Mouse (Mus musculus): ENCODE results near the gene Otogl. TPM values are rescaled to one million over a fixed set of nuclear protein-coding genes. Genes with fewer than 3 reads are reported as not detected.

The Otogl gene
- polyA plus RNA-seq, 1 experiment from 2014 or later, result not detected

GRCm38 (mm10) chr10:107941188-107941900, 29.4 kb upstream of the Otogl start:
- no peaks in the 10 kb centered on the region for H3K4me1 ChIP-seq (replicated peaks; ENCODE audit: control insufficient read depth, insufficient read depth, low read length)
- no peak for ATAC-seq (replicated peaks; ENCODE audit: low FRiP score)

GRCm38 (mm10) chr10:107940302-107940701, 28.4 kb upstream of the Otogl start:
- no peaks in the 10 kb centered on the region for H3K27me3 ChIP-seq (ENCODE audit: control insufficient read depth, insufficient read depth, low read length)
- H3K36me3 ChIP-seq (ENCODE audit: control insufficient read depth, insufficient read depth, low read length), result no peaks in the 10 kb centered on the region
- no peak overlapping the region for H3K4me3 ChIP-seq (ENCODE audit: low read depth, low read length)
- whole genome bisulfite sequencing, result 79% methylated on average over 6 of the region's 6 CpGs
- no peaks in the 10 kb centered on the region for H3K4me1 ChIP-seq (replicated peaks; ENCODE audit: control insufficient read depth, insufficient read depth, low read length)
- DNase-seq (ENCODE audit: low spot score) (no peak), ATAC-seq (replicated peaks; ENCODE audit: low FRiP score) (no peak)
- no peak overlapping the region for H3K27ac ChIP-seq (ENCODE audit: low read depth, low read length)
- no peaks in the 10 kb centered on the region for H3K9me3 ChIP-seq (ENCODE audit: control insufficient read depth, low read length)
- no peak overlapping the region for H3K4me2 ChIP-seq (ENCODE audit: low read depth, low read length, severe bottlenecking)
- H3K9ac ChIP-seq (ENCODE audit: low read length), result no peak overlapping the region

More at GRCm38 (mm10) chr10:107941188-107941900, 29.4 kb upstream of the Otogl start:
- no peak overlapping the region for H3K9ac ChIP-seq (ENCODE audit: low read length)
- H3K36me3 ChIP-seq (ENCODE audit: control insufficient read depth, insufficient read depth, low read length), result no peaks in the 10 kb centered on the region
- no peak overlapping the region for H3K27ac ChIP-seq (ENCODE audit: low read depth, low read length)
- WGBS, result 93% methylated on average over 4 of the region's 4 CpGs
- no peak for DNase-seq (ENCODE audit: low spot score)
- H3K9me3 ChIP-seq (ENCODE audit: control insufficient read depth, low read length), result no peaks in the 10 kb centered on the region
- no peak overlapping the region for H3K4me2 ChIP-seq (ENCODE audit: low read depth, low read length, severe bottlenecking)
- no peaks in the 10 kb centered on the region for H3K27me3 ChIP-seq (ENCODE audit: control insufficient read depth, insufficient read depth, low read length)
- H3K4me3 ChIP-seq (ENCODE audit: low read depth, low read length), result no peak overlapping the region

- H3K9ac ChIP-seq (ENCODE audit: low read length), result no peak overlapping the region
- H3K4me1 ChIP-seq (replicated peaks; ENCODE audit: control insufficient read depth, insufficient read depth, low read length), result no peaks in the 10 kb centered on the region
- WGBS, result 76% methylated on average over 6 of the region's 6 CpGs
- DNase-seq (ENCODE audit: low spot score) (no peak), ATAC-seq (replicated peaks; ENCODE audit: low FRiP score) (no peak)
- H3K36me3 ChIP-seq (ENCODE audit: control insufficient read depth, insufficient read depth, low read length), result no peaks in the 10 kb centered on the region
- H3K27ac ChIP-seq (ENCODE audit: low read depth, low read length), result no peak overlapping the region
- no peak overlapping the region for H3K4me3 ChIP-seq (ENCODE audit: low read depth, low read length)
- no peaks in the 10 kb centered on the region for H3K9me3 ChIP-seq (ENCODE audit: control insufficient read depth, low read length)
- no peak overlapping the region for H3K4me2 ChIP-seq (ENCODE audit: low read depth, low read length, severe bottlenecking)
- H3K27me3 ChIP-seq (ENCODE audit: control insufficient read depth, insufficient read depth, low read length), result no peaks in the 10 kb centered on the region
Observed at GRCm38 (mm10) chr10:107939821-107940220, 27.9 kb upstream of the Otogl start.

- no peak overlapping the region for H3K4me2 ChIP-seq (ENCODE audit: low read depth, low read length, severe bottlenecking)
- WGBS, result 88% methylated on average over 3 of the region's 3 CpGs
- H3K27me3 ChIP-seq (ENCODE audit: control insufficient read depth, insufficient read depth, low read length), result no peaks in the 10 kb centered on the region
- H3K9me3 ChIP-seq (ENCODE audit: control insufficient read depth, low read length), result no peaks in the 10 kb centered on the region
- no peak overlapping the region for H3K27ac ChIP-seq (ENCODE audit: low read depth, low read length)
- H3K9ac ChIP-seq (ENCODE audit: low read length), result no peak overlapping the region
- no peak overlapping the region for H3K4me3 ChIP-seq (ENCODE audit: low read depth, low read length)
- no peaks in the 10 kb centered on the region for H3K4me1 ChIP-seq (replicated peaks; ENCODE audit: control insufficient read depth, insufficient read depth, low read length)
- H3K36me3 ChIP-seq (ENCODE audit: control insufficient read depth, insufficient read depth, low read length), result no peaks in the 10 kb centered on the region
- no peak for ATAC-seq (replicated peaks; ENCODE audit: low FRiP score)
- no peak for DNase-seq (ENCODE audit: low spot score)
Observed at GRCm38 (mm10) chr10:107934055-107934454, 22.1 kb upstream of the Otogl start.

- Histone ChIP-seq H3K36me3 (ENCODE audit: control insufficient read depth, insufficient read depth, low read length) (no peaks in the 10 kb centered on the region), H3K4me1 (replicated peaks; ENCODE audit: control insufficient read depth, insufficient read depth, low read length) (no peaks in the 10 kb centered on the region), H3K27ac (ENCODE audit: low read depth, low read length) (no peak overlapping the region), H3K9me3 (ENCODE audit: control insufficient read depth, low read length) (no peaks in the 10 kb centered on the region), H3K9ac (ENCODE audit: low read length) (no peak overlapping the region), H3K27me3 (ENCODE audit: control insufficient read depth, insufficient read depth, low read length) (no peaks in the 10 kb centered on the region), H3K4me2 (ENCODE audit: low read depth, low read length, severe bottlenecking) (no peak overlapping the region), H3K4me3 (ENCODE audit: low read depth, low read length) (no peak overlapping the region)
- DNase-seq (ENCODE audit: low spot score) (no peak), ATAC-seq (replicated peaks; ENCODE audit: low FRiP score) (no peak)
- 84% methylated on average over 1 of the region's 1 CpGs for WGBS
Observed at GRCm38 (mm10) chr10:107933527-107933926, 21.6 kb upstream of the Otogl start.

- Histone ChIP-seq H3K36me3 (ENCODE audit: control insufficient read depth, insufficient read depth, low read length) (no peaks in the 10 kb centered on the region), H3K27me3 (ENCODE audit: control insufficient read depth, insufficient read depth, low read length) (no peaks in the 10 kb centered on the region), H3K9me3 (ENCODE audit: control insufficient read depth, low read length) (no peaks in the 10 kb centered on the region), H3K4me3 (ENCODE audit: low read depth, low read length) (no peak overlapping the region), H3K4me1 (replicated peaks; ENCODE audit: control insufficient read depth, insufficient read depth, low read length) (no peaks in the 10 kb centered on the region), H3K9ac (ENCODE audit: low read length) (no peak overlapping the region), H3K27ac (ENCODE audit: low read depth, low read length) (no peak overlapping the region), H3K4me2 (ENCODE audit: low read depth, low read length, severe bottlenecking) (no peak overlapping the region)
- 46% methylated on average over 9 of the region's 10 CpGs for WGBS
- DNase-seq (ENCODE audit: low spot score) (no peak), ATAC-seq (replicated peaks; ENCODE audit: low FRiP score) (no peak)
Observed at GRCm38 (mm10) chr10:107931833-107932828, 20.2 kb upstream of the Otogl start.

GRCm38 (mm10) chr10:107930471-107931021, 18.6 kb upstream of the Otogl start:
- ATAC-seq (replicated peaks; ENCODE audit: low FRiP score) (no peak), DNase-seq (ENCODE audit: low spot score) (no peak)
- WGBS, result 81% methylated on average over 7 of the region's 7 CpGs
- Histone ChIP-seq H3K9me3 (ENCODE audit: control insufficient read depth, low read length) (no peaks in the 10 kb centered on the region), H3K4me3 (ENCODE audit: low read depth, low read length) (no peak overlapping the region), H3K36me3 (ENCODE audit: control insufficient read depth, insufficient read depth, low read length) (no peaks in the 10 kb centered on the region), H3K27ac (ENCODE audit: low read depth, low read length) (no peak overlapping the region), H3K4me2 (ENCODE audit: low read depth, low read length, severe bottlenecking) (no peak overlapping the region), H3K4me1 (replicated peaks; ENCODE audit: control insufficient read depth, insufficient read depth, low read length) (no peaks in the 10 kb centered on the region), H3K9ac (ENCODE audit: low read length) (no peak overlapping the region), H3K27me3 (ENCODE audit: control insufficient read depth, insufficient read depth, low read length) (no peaks in the 10 kb centered on the region)

GRCm38 (mm10) chr10:107925306-107925705, 13.4 kb upstream of the Otogl start:
- DNase-seq (ENCODE audit: low spot score) (no peak), ATAC-seq (replicated peaks; ENCODE audit: low FRiP score) (no peak)
- H3K4me1 ChIP-seq (replicated peaks; ENCODE audit: control insufficient read depth, insufficient read depth, low read length), result no peaks in the 10 kb centered on the region

More at GRCm38 (mm10) chr10:107925306-107925705, 13.4 kb upstream of the Otogl start:
- H3K4me2 ChIP-seq (ENCODE audit: low read depth, low read length, severe bottlenecking), result no peak overlapping the region
- no peaks in the 10 kb centered on the region for H3K36me3 ChIP-seq (ENCODE audit: control insufficient read depth, insufficient read depth, low read length)
- H3K9ac ChIP-seq (ENCODE audit: low read length), result no peak overlapping the region
- H3K9me3 ChIP-seq (ENCODE audit: control insufficient read depth, low read length), result no peaks in the 10 kb centered on the region
- H3K27me3 ChIP-seq (ENCODE audit: control insufficient read depth, insufficient read depth, low read length), result no peaks in the 10 kb centered on the region
- no peak overlapping the region for H3K27ac ChIP-seq (ENCODE audit: low read depth, low read length)
- H3K4me3 ChIP-seq (ENCODE audit: low read depth, low read length), result no peak overlapping the region
